Mouse (Mus musculus): ENCODE measurements around the gene Psmb4. TPM values are rescaled to one million over a fixed set of nuclear protein-coding genes. Genes with fewer than 3 reads are reported as not detected.

Gene Psmb4
- polyA plus RNA-seq, 1 experiment from 2014 or later: 337 TPM

DNA sequence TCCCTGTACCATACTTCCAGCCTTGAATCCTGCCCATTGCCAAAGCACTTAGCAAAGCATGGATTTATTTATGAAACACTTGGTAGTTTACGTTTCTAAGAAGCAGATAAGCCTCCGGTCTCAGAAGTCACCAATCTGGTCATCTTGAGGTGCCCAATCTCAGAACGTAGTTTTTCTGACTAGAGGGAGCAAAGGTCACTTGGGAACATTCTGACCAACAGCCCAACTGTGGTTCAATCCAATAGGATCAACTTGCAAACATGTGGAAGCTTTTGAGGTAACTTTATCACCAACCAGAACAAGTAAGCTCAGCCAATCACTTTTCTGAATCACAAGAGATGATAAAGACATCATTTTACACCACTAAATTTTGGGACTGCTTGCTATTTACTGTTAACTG is 51.4 kb downstream of the Psmb4 start:
- Histone ChIP-seq H3K36me3 (replicated peaks) (peaks cover 5% of the 10 kb centered on the region; the same call in 1 of the 2 replicates), H3K4me3 (no peak overlapping the region), H3K27ac (replicated peaks) (no peak overlapping the region), H3K4me1 (peaks cover 15% of the 10 kb centered on the region), H3K27me3 (replicated peaks; ENCODE audit: low read depth, poor library complexity, severe bottlenecking) (no peaks in the 10 kb centered on the region), H3K9me3 (no peaks in the 10 kb centered on the region)
- WGBS: 79% methylated on average over 3 of the region's 3 CpGs
- no peak for DNase-seq (ENCODE audit: low spot score)

Other genes with a start within 250 kb of the Psmb4 start
- gene Gm10972, start 243.8 kb downstream of the Psmb4 start, polyA plus RNA-seq (2016; fragmentation: Nextera tagmentation; extraction: Ambion mirVana): not detected in 2 replicates
- gene Tuft1, start 228.1 kb downstream of the Psmb4 start, polyA plus RNA-seq (2016; fragmentation: Nextera tagmentation; extraction: Ambion mirVana): 4.2 and 4.7 TPM in 2 replicates
- not detected in 2 replicates for gene Selenbp2, start 193.4 kb downstream of the Psmb4 start, polyA plus RNA-seq (2016; fragmentation: Nextera tagmentation; extraction: Ambion mirVana)
- gene Cgn, start 100.5 kb downstream of the Psmb4 start, polyA plus RNA-seq (2016; fragmentation: Nextera tagmentation; extraction: Ambion mirVana): 10.7 and 10.8 TPM in 2 replicates
- 18.5 and 20.3 TPM in 2 replicates for gene Pogz, start 49.4 kb downstream of the Psmb4 start, polyA plus RNA-seq (2016; fragmentation: Nextera tagmentation; extraction: Ambion mirVana)
- 6.4 and 7.7 TPM in 2 replicates for gene Selenbp1, start 46.1 kb upstream of the Psmb4 start, polyA plus RNA-seq (2016; fragmentation: Nextera tagmentation; extraction: Ambion mirVana)
- gene Rfx5, start 67.1 kb upstream of the Psmb4 start, polyA plus RNA-seq (2016; fragmentation: Nextera tagmentation; extraction: Ambion mirVana): 6.9 and 7.0 TPM in 2 replicates
- gene Pi4kb, start 87.8 kb upstream of the Psmb4 start, polyA plus RNA-seq (2016; fragmentation: Nextera tagmentation; extraction: Ambion mirVana): 23.8 and 24.4 TPM in 2 replicates
- gene Zfp687, start 128.5 kb upstream of the Psmb4 start, polyA plus RNA-seq (2016; fragmentation: Nextera tagmentation; extraction: Ambion mirVana): 34.9 and 36.9 TPM in 2 replicates
- gene Psmd4, start 155.7 kb upstream of the Psmb4 start, polyA plus RNA-seq (2016; fragmentation: Nextera tagmentation; extraction: Ambion mirVana): 349 and 357 TPM in 2 replicates
- 18.0 and 21.3 TPM in 2 replicates for gene Pip5k1a, start 220.0 kb upstream of the Psmb4 start, polyA plus RNA-seq (2016; fragmentation: Nextera tagmentation; extraction: Ambion mirVana)
- gene Vps72, start 224.1 kb upstream of the Psmb4 start, polyA plus RNA-seq (2016; fragmentation: Nextera tagmentation; extraction: Ambion mirVana): 288 and 295 TPM in 2 replicates
- gene Tmod4, start 237.5 kb upstream of the Psmb4 start, polyA plus RNA-seq (2016; fragmentation: Nextera tagmentation; extraction: Ambion mirVana): 1.4 and 1.5 TPM in 2 replicates
- gene Scnm1, start 247.1 kb upstream of the Psmb4 start, polyA plus RNA-seq (2016; fragmentation: Nextera tagmentation; extraction: Ambion mirVana): 81.0 and 84.4 TPM in 2 replicates
- gene Lysmd1, start 247.1 kb upstream of the Psmb4 start, polyA plus RNA-seq (2016; fragmentation: Nextera tagmentation; extraction: Ambion mirVana): 14.0 and 14.5 TPM in 2 replicates

Measured in embryonic facial prominence, embryonic 10.5 days (tissue).